Mouse (Mus musculus): ENCODE measurements around the gene Tmem106a. TPM values are rescaled to one million over a fixed set of nuclear protein-coding genes. Genes with fewer than 3 reads are reported as not detected.
"Not testable (repeated sequence)": the region's sequence is repeated elsewhere in the genome, so short reads cannot be mapped to it uniquely, and the experiment has no call there.

Tmem106a gene
- polyA plus RNA-seq, 1 experiment = 1.6 TPM

DNA sequence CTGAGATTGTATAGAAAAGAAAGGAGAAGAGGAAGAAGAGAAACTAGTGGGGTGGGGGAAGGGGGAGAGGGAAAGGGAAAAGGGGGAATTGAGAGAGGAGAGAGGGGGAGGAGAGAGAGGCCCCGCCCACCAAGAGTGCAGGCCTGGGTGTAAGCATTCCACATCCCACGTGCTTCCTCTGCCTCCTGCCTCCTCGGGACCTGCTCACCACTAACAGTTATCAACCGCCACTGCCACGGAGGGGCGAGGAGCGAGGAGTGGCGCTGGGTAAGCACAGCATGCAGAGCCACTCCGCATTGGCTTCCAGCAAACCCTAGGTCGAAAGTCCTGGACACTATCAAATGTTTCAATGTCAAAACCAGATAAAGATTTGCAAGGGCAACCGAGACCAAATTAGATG lies 28.4 kb downstream of the Tmem106a start:
- no peak overlapping the region for H3K4me3 ChIP-seq (replicated peaks; ENCODE audit: insufficient read depth, low read depth, low read length)
- no peak overlapping the region for H3K27ac ChIP-seq (ENCODE audit: insufficient read depth, low read length)
- DNase-seq = no peak
- H3K27me3 ChIP-seq (ENCODE audit: control insufficient read depth, insufficient read depth, low read length) = no peaks in the 10 kb centered on the region
- no peak for TF ChIP-seq CTCF (IDR thresholded peaks at IDR 0.05; ENCODE audit: borderline replicate concordance, insufficient read depth, low read depth, low read length)
- WGBS = 30% methylated on average over 11 of the region's 11 CpGs
- H3K4me1 ChIP-seq (ENCODE audit: control insufficient read depth, insufficient read depth, low read length) = peaks cover 3% of the 10 kb centered on the region; the same call in 1 of the 2 replicates

DNA sequence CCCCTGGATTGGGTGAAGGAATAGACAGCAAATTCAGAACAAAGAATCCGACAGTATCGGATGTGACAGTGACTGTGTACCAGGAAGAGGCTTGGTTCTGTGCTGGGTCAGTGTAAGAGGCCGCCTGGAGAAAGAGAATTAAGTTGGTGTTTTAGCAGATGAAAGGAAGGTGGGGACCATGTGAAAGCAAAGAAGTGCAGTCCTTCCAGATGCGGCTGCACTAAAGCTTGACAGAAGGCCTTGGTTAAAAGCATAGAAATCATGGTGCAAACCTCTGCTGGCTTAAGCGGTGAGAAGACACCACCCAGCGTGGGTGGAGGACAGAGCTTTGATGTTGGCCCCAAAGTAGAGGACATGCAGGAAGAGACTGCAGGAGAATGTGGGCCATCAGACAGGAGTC lies 31.6 kb downstream of the Tmem106a start:
- DNase-seq = no peak
- TF ChIP-seq POLR2A (IDR thresholded peaks at IDR 0.05; ENCODE audit: borderline replicate concordance, insufficient read depth, low read length) (no peak), CTCF (IDR thresholded peaks at IDR 0.05; ENCODE audit: borderline replicate concordance, insufficient read depth, low read depth, low read length) (no peak)
- 85% methylated on average over 6 of the region's 6 CpGs for WGBS
- peaks cover 3% of the 10 kb centered on the region; the same call in 1 of the 2 replicates for H3K4me1 ChIP-seq (ENCODE audit: control insufficient read depth, insufficient read depth, low read length)
- H3K27me3 ChIP-seq (ENCODE audit: control insufficient read depth, insufficient read depth, low read length) = no peaks in the 10 kb centered on the region
- no peak overlapping the region for H3K27ac ChIP-seq (ENCODE audit: insufficient read depth, low read length)
- H3K4me3 ChIP-seq (replicated peaks; ENCODE audit: insufficient read depth, low read depth, low read length) = no peak overlapping the region

DNA sequence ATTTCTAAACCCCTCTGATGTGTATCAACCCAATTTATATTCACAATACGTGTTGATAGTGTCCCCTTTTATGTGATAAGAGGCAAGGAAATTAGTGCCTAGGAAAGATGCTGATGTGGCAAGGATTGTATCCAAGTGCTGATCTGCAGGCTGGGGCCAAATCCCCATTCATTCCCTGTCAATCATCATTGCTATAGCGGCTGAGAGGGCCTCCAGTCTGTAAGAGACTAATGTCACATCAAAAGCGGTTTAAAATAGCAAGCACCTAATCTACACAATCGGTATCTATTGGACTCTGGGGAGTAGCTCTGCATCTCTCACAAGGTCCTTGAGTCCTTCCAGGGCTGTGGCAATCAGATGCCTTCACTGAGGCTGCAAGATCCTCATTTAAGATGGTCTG lies 32.1 kb downstream of the Tmem106a start:
- WGBS = 52% methylated on average over 4 of the region's 4 CpGs
- peaks cover 3% of the 10 kb centered on the region; the same call in 1 of the 2 replicates for H3K4me1 ChIP-seq (ENCODE audit: control insufficient read depth, insufficient read depth, low read length)
- no peak for DNase-seq
- TF ChIP-seq CTCF (IDR thresholded peaks at IDR 0.05; ENCODE audit: borderline replicate concordance, insufficient read depth, low read depth, low read length) (no peak), POLR2A (IDR thresholded peaks at IDR 0.05; ENCODE audit: borderline replicate concordance, insufficient read depth, low read length) (no peak)
- H3K27ac ChIP-seq (ENCODE audit: insufficient read depth, low read length) = no peak overlapping the region
- H3K27me3 ChIP-seq (ENCODE audit: control insufficient read depth, insufficient read depth, low read length) = no peaks in the 10 kb centered on the region
- no peak overlapping the region for H3K4me3 ChIP-seq (replicated peaks; ENCODE audit: insufficient read depth, low read depth, low read length)

DNA sequence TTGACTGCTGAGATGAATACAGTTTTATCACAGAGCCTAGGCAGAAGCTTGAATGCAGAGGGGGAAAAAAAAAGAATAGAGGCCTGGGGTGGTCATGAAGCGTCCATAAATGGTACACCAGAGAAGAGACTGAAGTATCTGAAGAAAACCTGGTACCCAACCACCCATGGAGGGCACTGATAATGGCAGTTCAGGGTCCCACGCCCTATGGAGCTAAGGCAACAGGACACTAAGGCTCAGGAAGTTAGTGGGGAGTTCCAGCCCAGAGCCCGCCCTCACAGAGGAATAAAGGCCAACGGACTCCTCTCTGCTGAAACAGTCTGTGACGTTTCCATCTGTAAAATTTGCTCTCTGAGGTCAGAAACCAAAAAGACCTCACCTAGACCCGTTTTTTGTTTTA lies 33.3 kb downstream of the Tmem106a start:
- 88% methylated on average over 6 of the region's 6 CpGs for WGBS
- no peak for TF ChIP-seq POLR2A (IDR thresholded peaks at IDR 0.05; ENCODE audit: borderline replicate concordance, insufficient read depth, low read length)
- Histone ChIP-seq H3K4me1 (ENCODE audit: control insufficient read depth, insufficient read depth, low read length) (peaks cover 3% of the 10 kb centered on the region; the same call in 1 of the 2 replicates), H3K27ac (ENCODE audit: insufficient read depth, low read length) (no peak overlapping the region), H3K4me3 (replicated peaks; ENCODE audit: insufficient read depth, low read depth, low read length) (no peak overlapping the region), H3K27me3 (ENCODE audit: control insufficient read depth, insufficient read depth, low read length) (no peaks in the 10 kb centered on the region)
- no peak for DNase-seq

DNA sequence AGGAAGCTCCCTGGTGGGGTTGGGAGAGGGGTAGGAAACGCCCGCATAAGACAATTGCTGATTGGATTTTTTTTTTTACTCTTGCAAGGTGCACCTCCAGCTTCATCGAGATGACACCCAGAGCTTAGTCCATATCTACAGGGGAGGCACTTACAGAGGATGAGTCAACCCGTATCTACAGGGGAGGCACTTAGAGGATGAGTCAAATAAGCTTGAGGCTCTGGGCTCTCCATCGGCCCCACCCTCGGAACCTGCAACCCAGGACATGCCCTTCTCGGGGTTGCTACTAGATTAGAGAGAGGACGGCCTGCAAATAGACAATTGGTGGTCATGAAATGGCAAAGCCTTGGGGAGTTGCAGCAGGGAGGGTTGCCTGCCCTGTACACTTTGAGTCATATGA lies 34.1 kb downstream of the Tmem106a start:
- Histone ChIP-seq H3K27me3 (ENCODE audit: control insufficient read depth, insufficient read depth, low read length) (no peaks in the 10 kb centered on the region), H3K27ac (ENCODE audit: insufficient read depth, low read length) (no peak overlapping the region), H3K4me3 (replicated peaks; ENCODE audit: insufficient read depth, low read depth, low read length) (no peak overlapping the region), H3K4me1 (ENCODE audit: control insufficient read depth, insufficient read depth, low read length) (no peaks in the 10 kb centered on the region)
- DNase-seq = no peak
- TF ChIP-seq POLR2A (IDR thresholded peaks at IDR 0.05; ENCODE audit: borderline replicate concordance, insufficient read depth, low read length) (no peak), CTCF (IDR thresholded peaks at IDR 0.05; ENCODE audit: borderline replicate concordance, insufficient read depth, low read depth, low read length) (no peak)
- WGBS = 94% methylated on average over 8 of the region's 8 CpGs

DNA sequence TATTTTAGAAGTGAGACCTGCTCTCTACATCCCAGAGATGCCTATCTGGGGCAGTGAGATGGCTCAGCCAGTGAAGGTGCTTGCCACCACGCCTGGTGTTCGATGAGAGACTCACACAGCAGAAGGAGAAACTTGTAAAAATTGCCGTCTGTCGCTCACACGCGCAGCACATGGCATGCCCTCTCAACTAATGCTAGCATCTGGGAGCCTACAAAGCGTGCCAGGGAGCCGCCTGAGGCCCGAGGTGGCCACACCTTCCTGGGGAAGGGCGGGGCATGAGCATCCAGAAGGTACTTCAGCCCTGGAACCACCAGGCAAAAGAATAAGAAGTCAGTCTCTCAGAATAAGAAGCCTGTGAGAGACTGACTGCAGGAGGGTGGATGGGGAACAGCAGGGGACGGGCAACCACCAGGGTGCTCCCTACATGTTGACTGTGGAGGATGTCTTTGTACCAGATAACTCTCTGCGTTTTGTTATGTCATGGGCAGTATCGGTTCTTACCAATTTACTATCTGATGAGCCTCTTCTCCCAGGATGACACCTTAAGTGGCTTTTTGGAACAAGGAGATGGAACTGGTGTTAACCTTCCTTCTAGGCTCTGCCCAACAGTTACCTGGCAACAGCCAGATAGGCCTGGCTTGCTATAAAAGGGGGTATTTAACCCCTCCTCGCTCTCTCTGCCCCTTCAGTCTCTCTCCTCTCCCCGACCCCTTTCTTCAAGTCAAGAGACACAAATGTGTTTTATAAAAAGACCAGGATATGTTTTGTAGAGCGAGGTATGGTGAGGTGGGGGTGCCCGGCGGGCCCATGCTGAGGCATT lies 35.1 kb downstream of the Tmem106a start:
- Histone ChIP-seq H3K27me3 (ENCODE audit: control insufficient read depth, insufficient read depth, low read length) (no peaks in the 10 kb centered on the region), H3K4me1 (ENCODE audit: control insufficient read depth, insufficient read depth, low read length) (no peaks in the 10 kb centered on the region), H3K27ac (ENCODE audit: insufficient read depth, low read length) (no peak overlapping the region), H3K4me3 (replicated peaks; ENCODE audit: insufficient read depth, low read depth, low read length) (no peak overlapping the region)
- 19% methylated on average over 18 of the region's 18 CpGs for WGBS
- DNase-seq = no peak
- TF ChIP-seq CTCF (IDR thresholded peaks at IDR 0.05; ENCODE audit: borderline replicate concordance, insufficient read depth, low read depth, low read length) (no peak), POLR2A (IDR thresholded peaks at IDR 0.05; ENCODE audit: borderline replicate concordance, insufficient read depth, low read length) (no peak)

DNA sequence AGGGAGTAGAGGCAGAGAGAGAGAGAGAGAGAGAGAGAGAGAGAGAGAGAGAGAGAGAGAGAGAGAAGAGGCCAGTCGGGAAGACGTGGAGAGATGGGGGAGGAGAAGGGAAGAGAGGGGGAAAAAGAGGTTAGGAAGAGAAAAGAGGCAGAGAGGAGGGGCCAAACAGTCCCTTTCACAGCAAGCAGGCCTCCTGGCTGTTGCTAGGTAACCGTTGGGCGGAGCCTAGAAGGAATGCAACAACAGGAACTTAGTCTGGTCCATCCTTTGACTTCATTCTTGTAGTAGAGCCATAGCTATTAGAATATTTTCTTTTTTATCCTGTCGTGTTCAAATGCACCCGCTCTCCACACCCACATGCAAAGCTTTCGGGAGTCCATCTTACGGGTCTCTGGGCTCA lies 35.8 kb downstream of the Tmem106a start:
- Histone ChIP-seq H3K4me3 (replicated peaks; ENCODE audit: insufficient read depth, low read depth, low read length) (no peak overlapping the region), H3K27me3 (ENCODE audit: control insufficient read depth, insufficient read depth, low read length) (no peaks in the 10 kb centered on the region), H3K4me1 (ENCODE audit: control insufficient read depth, insufficient read depth, low read length) (no peaks in the 10 kb centered on the region), H3K27ac (ENCODE audit: insufficient read depth, low read length) (no peak overlapping the region)
- WGBS = 17% methylated on average over 8 of the region's 8 CpGs
- TF ChIP-seq CTCF (IDR thresholded peaks at IDR 0.05; ENCODE audit: borderline replicate concordance, insufficient read depth, low read depth, low read length) = no peak
- no peak for TF ChIP-seq POLR2A (IDR thresholded peaks at IDR 0.05; ENCODE audit: borderline replicate concordance, insufficient read depth, low read length)
- no peak for DNase-seq

DNA sequence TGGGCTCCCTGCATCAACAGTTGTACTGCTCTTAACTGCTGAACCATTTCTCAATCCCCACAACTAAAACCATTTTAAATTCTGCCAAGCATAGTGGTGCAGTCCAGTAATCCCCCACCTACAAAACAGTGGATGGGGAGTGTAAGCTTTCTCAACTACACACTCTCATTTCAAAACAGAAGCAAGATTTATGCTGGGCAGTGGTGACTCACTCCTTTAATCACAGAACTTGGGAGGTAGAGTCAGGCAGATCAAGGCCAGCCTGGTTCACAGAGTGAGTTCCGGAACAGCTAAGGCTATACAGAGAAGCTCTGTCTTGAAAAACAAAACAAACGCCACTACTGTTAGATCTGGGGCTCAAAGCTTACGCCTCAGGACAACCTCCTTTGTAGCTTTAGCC lies 36.6 kb downstream of the Tmem106a start:
- no peaks in the 10 kb centered on the region for H3K27me3 ChIP-seq (ENCODE audit: control insufficient read depth, insufficient read depth, low read length)
- H3K27ac ChIP-seq (ENCODE audit: insufficient read depth, low read length) = no peak overlapping the region
- DNase-seq = no peak
- H3K4me3 ChIP-seq (replicated peaks; ENCODE audit: insufficient read depth, low read depth, low read length) = no peak overlapping the region
- no peaks in the 10 kb centered on the region for H3K4me1 ChIP-seq (ENCODE audit: control insufficient read depth, insufficient read depth, low read length)
- 86% methylated on average over 3 of the region's 3 CpGs for WGBS
- no peak for TF ChIP-seq POLR2A (IDR thresholded peaks at IDR 0.05; ENCODE audit: borderline replicate concordance, insufficient read depth, low read length)
- TF ChIP-seq CTCF (IDR thresholded peaks at IDR 0.05; ENCODE audit: borderline replicate concordance, insufficient read depth, low read depth, low read length) = no peak

DNA sequence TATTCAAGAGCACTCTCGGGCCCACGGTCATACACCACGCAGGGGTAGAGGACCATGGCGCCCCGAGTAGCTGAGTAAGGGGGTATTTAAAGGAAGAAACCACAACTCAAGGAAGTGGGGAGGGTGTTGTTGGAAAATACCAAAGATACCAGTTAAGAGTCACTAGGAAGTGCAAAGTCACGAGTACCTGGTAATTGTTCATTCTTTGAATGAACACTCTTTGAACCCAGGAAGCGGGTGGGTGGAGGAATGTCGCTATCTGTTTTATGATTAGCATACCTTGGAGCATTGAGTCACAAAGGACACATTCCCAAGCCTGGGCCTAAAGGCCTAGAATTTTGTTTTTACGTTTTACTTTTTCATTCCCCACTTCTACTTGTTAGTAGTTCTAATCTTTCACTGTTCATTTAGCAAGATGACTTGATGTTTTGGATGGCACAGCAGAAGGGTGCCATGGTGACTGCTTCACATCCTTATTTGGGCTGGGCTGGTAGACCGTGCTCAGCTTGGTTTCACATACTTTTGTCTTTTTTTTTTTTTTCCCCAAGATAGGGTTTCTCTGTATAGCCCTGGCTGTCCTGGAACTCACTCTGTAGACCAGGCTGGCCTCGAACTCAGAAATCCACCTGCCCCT lies 38.1 kb downstream of the Tmem106a start:
- H3K4me3 ChIP-seq (replicated peaks; ENCODE audit: insufficient read depth, low read depth, low read length); H3K27ac ChIP-seq (ENCODE audit: insufficient read depth, low read length); H3K4me1 ChIP-seq (ENCODE audit: control insufficient read depth, insufficient read depth, low read length); H3K27me3 ChIP-seq (ENCODE audit: control insufficient read depth, insufficient read depth, low read length); DNase-seq: not testable (repeated sequence)
- 93% methylated on average over 11 of the region's 11 CpGs for WGBS

All from cerebellum, adult 2 months (tissue).